Mouse (Mus musculus) ZHBTc4 (cell line): ENCODE results near the gene Plxnb3.

Experiments
- DNase-seq: peaks from one replicate; pipeline ENCODE4 v3.0.0-alpha.2; 2011; ENCODE audit warnings: low read depth, low spot score

The Plxnb3 gene

DNA sequence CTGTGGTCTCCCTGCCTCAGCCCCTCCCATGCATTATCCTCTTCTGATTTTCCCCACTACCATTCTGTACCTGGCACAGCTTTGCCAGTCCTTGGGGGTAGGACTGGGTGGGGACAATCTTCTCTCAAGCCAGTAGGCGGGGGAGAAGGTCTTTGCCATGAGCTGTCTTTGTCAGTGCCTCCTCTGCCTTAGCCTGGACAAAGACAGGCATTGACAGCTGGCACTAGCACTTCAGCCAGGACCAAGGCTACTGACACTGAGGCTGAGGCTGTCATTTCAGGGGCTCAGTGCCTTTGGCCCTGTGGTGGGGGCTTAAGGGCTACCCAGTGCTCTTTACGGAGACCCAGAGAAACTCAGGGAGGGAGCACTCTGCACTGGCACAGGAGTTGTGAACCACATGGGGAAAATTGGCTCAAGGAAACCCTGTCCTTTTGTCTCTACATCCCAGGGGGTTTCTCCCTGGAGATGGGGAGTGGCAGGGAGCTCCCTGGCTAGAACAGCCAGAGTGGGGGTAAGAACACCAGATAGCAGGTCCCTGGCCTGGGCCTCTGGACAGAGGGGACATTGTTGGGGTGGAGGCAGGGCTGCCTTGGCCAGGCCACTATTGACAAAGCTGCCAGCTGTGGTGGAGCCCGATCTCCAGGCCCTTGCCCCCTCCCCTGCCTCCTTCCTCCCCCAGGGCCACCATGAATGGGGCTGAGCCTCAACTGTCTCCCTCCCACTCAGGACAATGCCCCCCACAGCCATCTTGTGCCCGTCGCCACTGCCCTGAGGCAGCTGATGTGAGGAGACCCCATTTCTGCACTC lies at the start of gene Plxnb3:
Plxnb3 (plus strand) TSS at position 757 of the 807 bp plus-strand sequence.
- no peak for DNase-seq

- peak; percentile 72 for DNase-seq
Observed at GRCm38 (mm10) chrX:73715476-73716108, 41.3 kb upstream of the Plxnb3 start.

DNA sequence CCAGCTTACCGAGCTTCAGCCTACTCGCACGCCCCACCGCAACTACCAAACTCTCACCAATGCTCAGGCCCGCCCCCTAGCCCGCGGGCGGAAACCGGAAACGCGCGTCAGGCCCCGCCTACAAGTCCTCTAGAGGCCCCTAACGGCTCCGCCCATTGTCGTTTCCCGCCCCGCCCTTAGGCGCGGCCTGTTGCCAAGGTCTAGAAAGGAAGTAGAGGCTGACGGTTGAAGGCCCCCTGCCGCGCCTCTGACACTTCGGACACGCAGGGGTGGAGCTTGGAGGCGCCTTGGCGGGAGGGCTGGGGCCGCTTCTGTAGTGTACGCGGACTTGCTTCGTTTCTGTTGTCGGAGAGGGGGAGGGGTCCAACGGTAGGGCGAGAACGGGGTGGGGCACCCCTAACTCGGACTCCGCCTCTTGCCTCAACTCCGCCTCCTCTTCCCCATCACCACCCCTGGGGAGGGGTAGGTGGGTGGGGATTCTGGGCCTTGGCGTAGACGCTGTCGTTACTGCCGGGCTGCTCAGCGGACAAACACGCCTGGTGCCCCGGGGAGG lies 40.7 kb upstream of the Plxnb3 start, which contains the start of the genes Bcap31 and Abcd1:
Bcap31 (minus strand) TSS at position 67 of the 553 bp plus-strand sequence.
Abcd1 (plus strand) TSS at position 489 of the 553 bp plus-strand sequence.
- peak; percentile 99 for DNase-seq

DNA sequence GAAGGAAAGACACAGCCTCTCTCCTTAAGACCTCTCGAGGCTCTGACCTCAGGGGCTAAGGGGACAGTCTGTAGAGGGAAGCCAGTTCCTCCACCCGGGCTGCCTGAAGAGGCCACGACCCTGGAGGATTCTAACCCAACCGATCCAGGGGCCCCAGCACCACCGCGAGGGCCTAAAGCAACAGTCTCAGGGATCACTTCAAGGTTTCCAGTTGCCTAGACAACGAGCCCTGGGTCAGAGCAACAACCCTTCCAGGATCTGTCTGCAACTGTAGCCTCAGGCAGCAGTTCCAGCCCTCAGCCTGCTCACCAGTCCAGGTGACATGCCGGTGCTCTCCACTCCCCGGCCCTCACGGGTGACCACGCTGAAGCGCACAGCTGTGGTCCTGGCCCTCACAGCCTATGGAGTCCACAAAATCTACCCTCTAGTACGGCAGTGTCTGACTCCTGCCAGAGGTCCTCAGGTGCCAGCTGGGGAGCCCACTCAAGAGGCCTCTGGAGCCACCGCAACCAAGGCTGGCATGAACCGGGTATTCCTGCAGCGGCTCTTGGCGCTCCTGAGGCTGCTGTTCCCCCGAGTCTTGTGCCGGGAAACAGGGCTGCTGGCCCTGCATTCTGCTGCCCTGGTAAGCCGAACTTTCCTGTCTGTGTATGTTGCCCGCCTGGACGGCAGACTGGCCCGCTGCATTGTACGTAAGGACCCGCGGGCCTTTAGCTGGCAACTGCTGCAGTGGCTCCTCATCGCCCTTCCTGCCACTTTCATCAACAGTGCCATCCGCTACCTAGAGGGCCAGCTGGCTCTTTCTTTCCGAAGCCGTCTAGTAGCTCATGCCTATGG lies 40.0 kb upstream of the Plxnb3 start:
- DNase-seq, result peak; percentile 79

DNA sequence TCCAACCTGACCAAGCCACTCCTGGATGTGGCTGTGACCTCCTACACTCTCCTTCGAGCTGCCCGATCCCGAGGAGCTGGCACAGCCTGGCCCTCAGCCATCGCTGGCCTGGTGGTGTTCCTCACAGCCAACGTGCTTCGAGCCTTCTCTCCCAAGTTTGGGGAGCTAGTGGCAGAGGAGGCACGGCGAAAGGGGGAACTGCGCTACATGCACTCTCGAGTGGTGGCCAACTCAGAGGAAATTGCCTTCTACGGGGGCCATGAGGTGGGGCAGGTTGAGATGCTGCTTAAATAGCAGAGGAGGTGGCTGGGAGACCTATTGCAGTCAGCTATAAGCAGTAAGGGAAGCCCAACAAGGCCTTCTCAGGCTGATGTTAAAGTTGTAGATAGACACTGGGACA lies 39.2 kb upstream of the Plxnb3 start:
- DNase-seq, result no peak

DNA sequence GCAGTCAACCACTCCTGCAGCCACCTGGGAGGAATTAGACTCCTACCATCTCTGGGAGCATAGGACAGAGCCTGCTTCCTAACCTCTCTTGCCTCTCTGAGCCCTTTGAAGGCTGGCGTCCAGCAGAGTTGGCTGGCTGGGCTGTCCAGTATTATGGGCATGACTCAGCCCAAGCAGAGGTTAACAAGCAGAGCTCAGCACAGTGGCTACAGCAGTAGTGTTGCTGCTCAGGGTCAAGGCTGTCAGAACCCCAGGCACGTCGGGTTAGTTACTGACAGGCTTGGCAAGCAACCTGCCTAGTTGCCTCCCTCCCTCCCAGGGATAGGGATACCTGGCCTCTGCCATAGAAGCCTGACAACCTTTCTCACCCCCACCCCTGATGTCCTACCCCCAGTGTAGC lies 38.6 kb upstream of the Plxnb3 start:
- no peak for DNase-seq

DNA sequence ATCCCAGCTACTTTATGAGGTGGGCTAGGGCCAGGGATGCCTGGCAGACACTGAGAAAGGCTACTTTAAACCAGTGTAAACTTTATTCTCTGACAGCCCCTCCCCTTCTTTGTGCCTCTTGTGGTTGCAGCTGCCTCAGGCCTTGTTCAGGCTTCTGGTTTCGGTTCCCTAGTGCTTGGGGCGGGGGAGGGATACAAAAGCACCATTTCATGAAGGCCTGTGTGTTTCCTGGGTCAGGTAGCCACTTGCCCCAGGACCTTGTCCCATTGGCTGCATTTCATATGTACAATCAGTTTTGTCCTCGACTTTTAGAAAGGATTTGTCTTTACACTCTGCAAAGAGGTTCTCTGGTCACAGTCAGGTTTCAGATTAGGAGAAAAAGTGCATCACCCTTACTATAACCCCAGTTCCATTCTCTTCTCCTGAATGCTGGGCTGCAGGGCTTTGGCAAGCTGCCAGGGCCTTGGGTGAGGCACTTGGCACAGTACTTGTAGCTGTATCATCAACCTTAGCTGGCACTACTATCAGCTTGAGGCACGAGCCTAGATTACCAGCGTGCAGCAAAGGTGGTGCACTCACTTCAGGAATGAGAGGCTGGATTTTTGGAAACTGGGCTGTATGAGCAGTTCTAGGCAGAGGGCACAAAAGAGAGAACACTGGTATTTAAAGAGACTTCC lies 38.1 kb upstream of the Plxnb3 start:
- DNase-seq, result peak; percentile 19

GRCm38 (mm10) chrX:73730908-73731307 lies 26.0 kb upstream of the Plxnb3 start:
- no peak for DNase-seq

- no peak for DNase-seq
Observed at GRCm38 (mm10) chrX:73738155-73738554, 18.7 kb upstream of the Plxnb3 start.

- DNase-seq, result peak; percentile 88
Observed at GRCm38 (mm10) chrX:73739151-73739550, 17.7 kb upstream of the Plxnb3 start.

- peak; percentile 66 for DNase-seq
Observed at GRCm38 (mm10) chrX:73739841-73740240, 17.0 kb upstream of the Plxnb3 start.

DNA sequence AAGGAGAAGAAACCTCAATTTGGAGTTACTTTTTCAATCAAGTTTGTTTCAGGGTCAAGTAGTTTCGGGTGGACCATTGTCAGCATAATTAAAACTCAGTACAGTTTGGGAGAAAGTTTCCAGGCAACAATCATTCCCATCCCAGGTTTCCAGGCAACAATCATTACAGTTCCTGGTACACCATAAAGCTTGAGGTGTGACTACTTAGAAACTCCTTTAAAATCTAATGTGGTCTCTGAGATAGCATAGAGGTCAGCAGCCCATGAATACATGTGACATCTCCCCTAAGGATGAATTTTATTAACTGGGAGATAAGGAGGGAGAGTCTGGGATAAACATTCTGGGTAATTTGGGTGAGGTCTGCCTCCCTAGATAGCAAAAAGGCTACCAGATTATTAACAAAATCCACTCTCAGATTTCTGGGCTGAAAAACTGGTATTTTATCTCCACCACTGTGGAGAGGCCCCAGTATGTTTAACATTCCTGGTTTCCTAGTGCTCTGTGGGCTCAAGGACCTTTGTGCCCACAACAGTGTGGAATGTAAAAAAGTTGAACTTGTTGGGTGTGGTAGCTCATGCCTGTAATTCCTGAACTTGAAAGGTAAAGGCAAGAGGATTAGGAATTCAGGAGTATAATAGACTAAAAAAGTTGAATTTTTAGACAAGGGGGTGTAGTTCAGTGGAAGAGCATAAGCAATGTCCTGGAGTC lies 12.0 kb upstream of the Plxnb3 start:
- peak; percentile 55 for DNase-seq

GRCm38 (mm10) chrX:73748977-73749376 lies 7.9 kb upstream of the Plxnb3 start:
- DNase-seq, result peak; percentile 41

- no peak for DNase-seq
Observed at GRCm38 (mm10) chrX:73758611-73759290, 1.9 kb downstream of the Plxnb3 start.

GRCm38 (mm10) chrX:73765311-73765710 lies 8.4 kb downstream of the Plxnb3 start:
- no peak for DNase-seq

- DNase-seq, result peak; percentile 46
Observed at GRCm38 (mm10) chrX:73767267-73767666, 10.4 kb downstream of the Plxnb3 start.

- DNase-seq, result no peak
Observed at GRCm38 (mm10) chrX:73774168-73774760, 17.4 kb downstream of the Plxnb3 start, which contains the start of gene Srpk3. Srpk3 (plus strand) TSS chrX:73774405.

GRCm38 (mm10) chrX:73774802-73775483 lies 18.1 kb downstream of the Plxnb3 start:
- DNase-seq, result peak; percentile 28

DNA sequence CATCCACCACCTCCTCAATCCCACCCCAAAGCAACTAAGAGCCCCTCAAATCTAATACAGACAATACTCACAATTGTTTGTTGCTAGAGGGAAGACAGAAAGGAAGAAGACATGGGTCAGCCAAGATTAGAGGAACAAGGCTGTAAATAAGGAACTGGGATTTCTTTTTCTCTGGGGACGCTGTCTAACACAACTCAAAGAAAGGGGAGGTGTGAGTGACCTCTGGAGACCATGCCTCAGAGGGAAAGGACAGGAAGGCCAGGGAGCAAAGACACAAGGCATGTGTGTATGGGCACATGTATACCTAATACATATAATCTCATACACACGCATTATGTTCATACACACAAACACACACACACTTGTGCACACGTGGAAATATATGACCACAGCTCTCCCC lies 25.3 kb downstream of the Plxnb3 start:
- no peak for DNase-seq
